Mouse (Mus musculus): Measurements from ENCODE around the gene 2210408I21Rik. TPM values are rescaled to one million over a fixed set of nuclear protein-coding genes. Genes with fewer than 3 reads are reported as not detected.

The 2210408I21Rik gene
- polyA plus RNA-seq, 1 experiment from 2014 or later = 5.2 TPM

Other genes starting within 250 kb of the 2210408I21Rik start
- 21.1 and 21.3 TPM in 2 replicates for gene Slf1, start 67 bp upstream of the 2210408I21Rik start, polyA plus RNA-seq (2015; fragmentation: Nextera tagmentation; extraction: Ambion mirVana)